Mouse (Mus musculus) left cerebral cortex, adult 6 months (tissue): ENCODE results near the gene Ppp6r3. TPM values are rescaled to one million over a fixed set of nuclear protein-coding genes. Genes with fewer than 3 reads are reported as not detected.

Experiments
- long read RNA-seq, 2 experiments: library from polyadenylated mRNA; unstranded; transcript quantifications; one replicate each; pipeline ENCODE4 v2.0.0; 2019 to 2020
- polyA plus RNA-seq: library from polyadenylated mRNA; unstranded; fragments of <200 nt; fragmentation: Nextera tagmentation; gene quantifications from 2 replicates; pipeline ENCODE4 v1.2.3, GENCODE M21; 2021

Ppp6r3 gene
- polyA plus RNA-seq = 14.3 and 16.7 TPM in 2 replicates
- long read RNA-seq, experiment 1, full-length matches to known transcripts = 11 of 103 reads
- long read RNA-seq, experiment 1, partial matches to known transcripts = 26 of 103 reads
- long read RNA-seq, experiment 1, other reads (novel, unspliced or antisense) = 66 of 103 reads
- long read RNA-seq, experiment 2, partial matches to known transcripts = 9 of 20 reads
- long read RNA-seq, experiment 2, other reads (novel, unspliced or antisense) = 11 of 20 reads

GRCm38 (mm10) chr19:3575632-3576384 is at the start of gene Ppp6r3:
TSS of gene Ppp6r3 (minus strand) at chr19:3575749.

GRCm38 (mm10) chr19:3414268-3414733 is 161.2 kb downstream of the Ppp6r3 start, which contains the start of gene Gal:
TSS of gene Gal (minus strand) at chr19:3414544.

Other genes starting within 250 kb of the Ppp6r3 start
- 0.09 TPM in 1 of 2 replicates, not detected in the other for gene Tesmin, start 186.9 kb downstream of the Ppp6r3 start, polyA plus RNA-seq
- gene Gal, start 161.2 kb downstream of the Ppp6r3 start, polyA plus RNA-seq = 0.99 TPM in 1 of 2 replicates, not detected in the other
- gene Lrp5, start 110.8 kb upstream of the Ppp6r3 start, polyA plus RNA-seq = 0.92 and 4.7 TPM in 2 replicates
- gene 1810055G02Rik, start 132.5 kb upstream of the Ppp6r3 start, polyA plus RNA-seq = 21.8 and 27.5 TPM in 2 replicates
- gene Kmt5b, start 191.7 kb upstream of the Ppp6r3 start, polyA plus RNA-seq = 7.1 and 11.4 TPM in 2 replicates